Mouse (Mus musculus): Measurements from ENCODE around the gene C1qtnf7. TPM values are rescaled to one million over a fixed set of nuclear protein-coding genes. Genes with fewer than 3 reads are reported as not detected.
A peak's percentile ranks its signal among the peaks of the same experiment; 100 is the strongest.

C1qtnf7 gene
- total and polyA plus RNA-seq, 2 experiments from 2014 or later = 1.0 to 1.5 TPM

DNA sequence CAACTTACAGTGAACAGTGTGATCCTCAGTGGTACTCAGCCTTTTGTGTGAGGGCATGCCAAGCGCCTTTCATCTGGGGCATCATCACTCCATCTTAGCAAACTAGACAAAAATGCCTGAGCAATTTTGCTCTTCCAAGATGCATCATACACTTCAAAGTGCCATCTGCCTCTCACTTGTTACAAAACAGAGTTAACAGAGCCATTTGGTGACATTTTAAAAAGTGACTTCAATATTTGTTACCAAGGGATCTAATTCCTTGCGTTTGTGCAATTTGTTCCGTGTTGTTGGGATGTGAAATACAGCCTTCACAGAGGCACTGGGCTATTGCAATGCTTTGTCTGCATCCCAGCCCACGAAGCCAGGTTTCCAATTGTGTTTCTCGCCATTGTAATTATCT is 42.1 kb downstream of the C1qtnf7 start:
- H3K9ac ChIP-seq (replicated peaks; ENCODE audit: low read length, poor library complexity, severe bottlenecking) = no peak overlapping the region
- H3K4me1 ChIP-seq (ENCODE audit: insufficient read depth, low read length) = no peaks in the 10 kb centered on the region
- no peak for TF ChIP-seq CTCF (IDR thresholded peaks at IDR 0.05)
- no peaks in the 10 kb centered on the region for H3K36me3 ChIP-seq (ENCODE audit: insufficient read depth, low read length)
- WGBS = 72% methylated on average over 5 of the region's 5 CpGs
- H3K4me2 ChIP-seq (ENCODE audit: low read depth, low read length, poor library complexity, severe bottlenecking) = no peak overlapping the region
- no peak overlapping the region for H3K27ac ChIP-seq (ENCODE audit: low read depth, low read length)
- H3K9me3 ChIP-seq (ENCODE audit: low read length) = no peaks in the 10 kb centered on the region
- H3K27me3 ChIP-seq (ENCODE audit: insufficient read depth, low read length) = no peaks in the 10 kb centered on the region
- no peak for DNase-seq (ENCODE audit: low spot score)
- no peak overlapping the region for H3K4me3 ChIP-seq (ENCODE audit: low read depth, low read length)
- no peak for ATAC-seq (ENCODE audit: low FRiP score)

DNA sequence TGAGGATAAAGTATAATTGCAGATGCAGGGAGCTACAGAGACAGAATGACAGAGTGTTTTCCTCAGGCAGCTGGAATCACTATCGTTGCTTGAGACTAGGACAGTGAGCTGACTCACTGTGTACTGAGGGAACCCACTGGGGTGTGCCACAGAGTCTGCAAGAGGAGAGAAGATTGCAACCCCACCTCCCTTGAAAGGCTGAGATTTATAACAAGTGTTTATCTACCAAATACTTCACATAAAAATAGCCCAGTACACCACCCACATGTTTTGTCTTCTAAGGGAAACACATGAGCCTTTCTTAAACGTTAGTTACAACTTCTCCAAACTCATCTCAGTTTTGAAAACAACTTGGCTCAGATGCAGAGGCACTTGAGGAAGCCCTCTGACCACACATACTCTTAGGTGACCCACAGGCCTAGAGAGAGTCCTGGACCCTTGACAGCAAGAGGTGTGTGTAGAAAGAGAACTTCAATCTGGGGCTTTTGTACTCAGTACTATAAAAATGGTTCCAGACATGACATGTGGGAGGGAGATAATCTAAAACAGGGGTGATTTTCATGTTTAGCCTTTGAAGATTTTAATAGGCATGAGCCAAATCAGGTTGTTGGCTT is 46.4 kb downstream of the C1qtnf7 start:
- DNase-seq (ENCODE audit: low spot score) (no peak), ATAC-seq (ENCODE audit: low FRiP score) (no peak)
- H3K9ac ChIP-seq (replicated peaks; ENCODE audit: low read length, poor library complexity, severe bottlenecking) = no peak overlapping the region
- no peak for TF ChIP-seq CTCF (IDR thresholded peaks at IDR 0.05)
- H3K36me3 ChIP-seq (ENCODE audit: insufficient read depth, low read length) = no peaks in the 10 kb centered on the region
- H3K27ac ChIP-seq (ENCODE audit: low read depth, low read length) = no peak overlapping the region
- no peaks in the 10 kb centered on the region for H3K9me3 ChIP-seq (ENCODE audit: low read length)
- no peaks in the 10 kb centered on the region for H3K4me1 ChIP-seq (ENCODE audit: insufficient read depth, low read length)
- 69% methylated on average over 2 of the region's 2 CpGs for WGBS
- no peaks in the 10 kb centered on the region for H3K27me3 ChIP-seq (ENCODE audit: insufficient read depth, low read length)
- H3K4me2 ChIP-seq (ENCODE audit: low read depth, low read length, poor library complexity, severe bottlenecking) = no peak overlapping the region
- no peak overlapping the region for H3K4me3 ChIP-seq (ENCODE audit: low read depth, low read length)

DNA sequence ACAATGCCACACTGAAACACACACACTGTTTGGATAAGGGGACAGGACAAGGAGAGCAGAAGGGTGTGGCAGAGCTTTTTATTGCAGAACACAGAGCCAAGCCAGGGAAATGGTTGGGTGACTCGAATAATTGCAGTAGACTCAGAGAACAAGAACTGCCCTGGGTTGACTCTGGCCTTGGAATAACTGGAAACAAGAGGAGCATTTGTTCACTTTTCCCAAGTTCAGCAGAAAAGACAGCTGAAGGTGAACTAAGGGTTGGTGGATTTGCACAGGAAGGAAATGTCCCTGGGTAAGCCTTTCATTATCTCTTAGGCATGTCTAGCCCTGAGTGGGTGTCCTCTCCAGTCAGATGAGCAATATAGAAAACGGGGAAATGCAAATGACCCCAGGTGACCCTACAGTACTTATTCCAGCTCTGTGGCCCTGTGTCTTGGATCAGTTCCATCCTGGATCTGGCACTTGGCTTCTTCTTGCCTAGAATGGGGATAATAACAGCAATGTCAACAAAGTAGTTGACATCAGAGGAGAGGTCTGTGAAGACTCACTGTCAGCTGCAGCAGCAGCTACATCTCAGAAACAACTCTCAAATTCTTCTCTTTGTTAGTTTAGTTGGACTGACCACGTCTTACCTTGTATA is 54.5 kb downstream of the C1qtnf7 start:
- no peak for TF ChIP-seq CTCF (IDR thresholded peaks at IDR 0.05)
- ATAC-seq (ENCODE audit: low FRiP score) = no peak
- H3K9ac ChIP-seq (replicated peaks; ENCODE audit: low read length, poor library complexity, severe bottlenecking) = no peak overlapping the region

DNA sequence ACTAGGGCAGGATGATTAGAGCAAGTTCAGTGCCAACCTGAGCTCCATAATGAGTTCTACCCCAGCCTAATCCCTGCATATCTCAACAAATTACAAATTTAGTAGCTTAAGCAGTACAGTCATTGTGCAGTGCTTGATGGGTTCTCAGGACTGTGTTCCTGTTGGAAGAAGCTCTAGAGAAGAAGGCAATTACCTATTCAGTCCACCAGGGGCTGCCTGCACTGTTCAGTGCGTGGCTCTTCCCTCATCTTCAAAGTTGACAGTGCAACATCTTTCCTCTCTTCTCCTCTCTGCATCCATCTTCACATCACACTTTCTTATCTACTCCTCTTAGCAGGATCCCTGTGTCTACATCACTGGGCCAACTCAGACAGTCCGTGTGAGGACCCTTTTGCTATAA is 67.5 kb downstream of the C1qtnf7 start:
- peak; percentile 49 for DNase-seq (ENCODE audit: low spot score)
- Histone ChIP-seq H3K4me3 (ENCODE audit: low read depth, low read length) (no peak overlapping the region), H3K36me3 (ENCODE audit: insufficient read depth, low read length) (no peaks in the 10 kb centered on the region), H3K4me1 (ENCODE audit: insufficient read depth, low read length) (peaks cover 6% of the 10 kb centered on the region; the same call in 1 of the 2 replicates), H3K27ac (ENCODE audit: low read depth, low read length) (no peak overlapping the region), H3K9me3 (ENCODE audit: low read length) (no peaks in the 10 kb centered on the region), H3K27me3 (ENCODE audit: insufficient read depth, low read length) (no peaks in the 10 kb centered on the region), H3K9ac (replicated peaks; ENCODE audit: low read length, poor library complexity, severe bottlenecking) (no peak overlapping the region), H3K4me2 (ENCODE audit: low read depth, low read length, poor library complexity, severe bottlenecking) (no peak overlapping the region)
- peak; percentile 77; the same call in 1 of the 2 replicates for ATAC-seq (ENCODE audit: low FRiP score)
- 36% methylated on average over 2 of the region's 2 CpGs for WGBS
- peak; percentile 75 for TF ChIP-seq CTCF (IDR thresholded peaks at IDR 0.05)

More for the DNA sequence above, 54.5 kb downstream of the C1qtnf7 start:
- Histone ChIP-seq H3K4me1 (ENCODE audit: insufficient read depth, low read length) (no peaks in the 10 kb centered on the region), H3K4me2 (ENCODE audit: low read depth, low read length, poor library complexity, severe bottlenecking) (no peak overlapping the region), H3K27me3 (ENCODE audit: insufficient read depth, low read length) (no peaks in the 10 kb centered on the region), H3K4me3 (ENCODE audit: low read depth, low read length) (no peak overlapping the region), H3K9me3 (ENCODE audit: low read length) (no peaks in the 10 kb centered on the region), H3K27ac (ENCODE audit: low read depth, low read length) (no peak overlapping the region), H3K36me3 (ENCODE audit: insufficient read depth, low read length) (no peaks in the 10 kb centered on the region)
- DNase-seq (ENCODE audit: low spot score) = no peak
- 81% methylated on average over 3 of the region's 3 CpGs for WGBS

DNA sequence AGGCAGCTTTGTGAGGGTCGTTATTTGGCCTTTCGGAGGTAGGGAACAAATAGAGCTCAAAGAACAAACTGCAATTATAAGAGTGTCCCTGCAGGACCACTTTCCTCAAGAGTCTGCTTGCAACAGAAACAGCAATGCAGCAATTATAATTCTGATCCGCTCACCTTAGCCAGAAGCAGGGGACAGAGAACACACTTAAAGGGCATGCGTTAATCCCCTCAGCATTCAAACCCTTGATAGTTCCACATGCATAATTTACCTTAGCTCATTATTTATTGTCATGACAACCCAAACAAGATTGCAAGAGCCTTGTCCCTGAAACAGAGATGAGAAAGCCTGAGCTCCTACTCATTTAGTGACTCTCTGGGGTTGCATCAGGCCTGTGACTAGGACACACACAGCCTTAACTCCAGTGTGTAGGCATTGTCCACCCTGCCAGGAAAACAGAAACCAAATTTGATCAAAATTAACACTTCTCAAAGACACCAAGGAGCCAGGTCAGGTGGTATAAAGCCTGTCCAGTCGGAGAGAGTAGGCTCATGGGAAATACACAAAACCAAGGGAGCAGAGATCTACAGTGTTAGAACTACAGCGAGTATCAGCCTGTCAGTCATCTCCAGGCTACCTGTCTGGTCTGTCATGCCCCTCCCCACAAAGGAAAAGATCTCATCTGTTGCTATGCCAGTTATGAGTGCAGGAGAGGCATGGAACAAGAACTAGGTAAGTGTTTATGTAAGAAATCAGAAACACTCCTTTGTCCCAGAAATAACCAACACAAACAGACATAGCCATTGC is 68.2 kb downstream of the C1qtnf7 start:
- no peak overlapping the region for H3K9ac ChIP-seq (replicated peaks; ENCODE audit: low read length, poor library complexity, severe bottlenecking)
- DNase-seq (ENCODE audit: low spot score) (no peak), ATAC-seq (ENCODE audit: low FRiP score) (peak; percentile 28; the same call in 1 of the 2 replicates)
- no peaks in the 10 kb centered on the region for H3K36me3 ChIP-seq (ENCODE audit: insufficient read depth, low read length)
- no peak overlapping the region for H3K27ac ChIP-seq (ENCODE audit: low read depth, low read length)
- peaks cover 6% of the 10 kb centered on the region; the same call in 1 of the 2 replicates for H3K4me1 ChIP-seq (ENCODE audit: insufficient read depth, low read length)
- H3K27me3 ChIP-seq (ENCODE audit: insufficient read depth, low read length) = no peaks in the 10 kb centered on the region
- no peak overlapping the region for H3K4me3 ChIP-seq (ENCODE audit: low read depth, low read length)
- TF ChIP-seq CTCF (IDR thresholded peaks at IDR 0.05) = no peak
- H3K9me3 ChIP-seq (ENCODE audit: low read length) = no peaks in the 10 kb centered on the region
- no peak overlapping the region for H3K4me2 ChIP-seq (ENCODE audit: low read depth, low read length, poor library complexity, severe bottlenecking)
- WGBS = 47% methylated on average over 6 of the region's 6 CpGs

DNA sequence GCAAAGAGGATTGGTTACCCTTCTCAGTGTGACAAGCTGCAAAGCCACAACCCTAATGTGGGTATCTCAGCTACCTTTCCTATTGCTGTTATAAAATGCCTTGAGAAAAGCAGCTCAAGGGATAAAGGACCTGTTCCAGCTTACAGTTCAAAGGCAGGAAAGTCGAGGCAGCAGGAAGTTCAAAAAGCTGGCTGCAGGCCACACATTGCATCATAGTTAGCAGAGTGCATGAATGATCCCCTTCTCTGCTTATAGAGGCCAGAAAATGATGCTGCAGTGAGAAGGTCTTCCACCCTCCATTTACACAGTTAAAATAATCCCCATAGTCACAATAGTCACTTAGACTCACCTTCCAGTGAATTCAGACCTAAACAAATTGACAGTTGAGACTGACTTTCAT is 69.1 kb downstream of the C1qtnf7 start:
- H3K9ac ChIP-seq (replicated peaks; ENCODE audit: low read length, poor library complexity, severe bottlenecking) = no peak overlapping the region
- H3K4me3 ChIP-seq (ENCODE audit: low read depth, low read length) = no peak overlapping the region
- H3K27me3 ChIP-seq (ENCODE audit: insufficient read depth, low read length) = no peaks in the 10 kb centered on the region
- H3K9me3 ChIP-seq (ENCODE audit: low read length) = no peaks in the 10 kb centered on the region
- no peak overlapping the region for H3K27ac ChIP-seq (ENCODE audit: low read depth, low read length)
- no peak for TF ChIP-seq CTCF (IDR thresholded peaks at IDR 0.05)
- ATAC-seq (ENCODE audit: low FRiP score) = no peak
- no peak overlapping the region for H3K4me2 ChIP-seq (ENCODE audit: low read depth, low read length, poor library complexity, severe bottlenecking)
- peaks cover 6% of the 10 kb centered on the region; the same call in 1 of the 2 replicates for H3K4me1 ChIP-seq (ENCODE audit: insufficient read depth, low read length)
- no peaks in the 10 kb centered on the region for H3K36me3 ChIP-seq (ENCODE audit: insufficient read depth, low read length)
- no peak for DNase-seq (ENCODE audit: low spot score)
- 27% methylated on average over 1 of the region's 1 CpGs for WGBS
